Mouse (Mus musculus): ENCODE results near the gene Itga3.

DNA sequence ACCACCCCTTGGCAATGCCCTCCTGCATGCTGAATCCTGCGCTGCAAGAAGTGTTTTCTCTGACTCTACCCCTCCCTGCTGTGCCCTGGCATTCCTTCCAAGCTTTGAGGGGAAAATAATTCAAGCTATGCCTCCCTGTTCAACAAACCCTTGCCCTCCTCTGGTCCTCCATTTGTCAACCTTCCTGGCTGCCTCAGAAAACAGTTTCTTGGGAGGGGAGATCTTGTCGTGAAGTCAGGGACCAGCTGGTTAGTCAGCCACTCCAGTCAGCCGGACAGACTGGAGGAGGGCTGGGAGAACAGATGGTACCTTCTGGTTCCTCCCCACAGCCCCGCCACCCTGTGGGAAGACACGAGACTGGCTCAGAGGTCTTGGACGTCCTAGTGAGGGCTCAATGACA is 39.3 kb downstream of the Itga3 start:
- no peak for TF ChIP-seq USF1 (IDR thresholded peaks at IDR 0.05; ENCODE audit: low read depth)
- no peak for TF ChIP-seq CEBPB (IDR thresholded peaks at IDR 0.05; ENCODE audit: low read depth)
- TF ChIP-seq CTCF (IDR thresholded peaks at IDR 0.05; ENCODE audit: control insufficient read depth, insufficient read depth, insufficient read length): no peak
